Mouse (Mus musculus) spleen, adult 18-20 months (tissue): ENCODE results near the gene Asap2.

Experiments
- DNase-seq, 2 experiments: peaks; one replicate each; pipeline ENCODE4 v3.0.0; 2022; ENCODE audit warnings: mixed read lengths in 2 of 2

The Asap2 gene

GRCm38 (mm10) chr12:21168149-21168548 lies 177.9 kb downstream of the Asap2 start:
- DNase-seq: no peak

- DNase-seq: peak; percentile 23 to 46
These were observed 181.7 kb downstream of the Asap2 start for GRCm38 (mm10) chr12:21171776-21172490.

GRCm38 (mm10) chr12:21173847-21174412 lies 183.7 kb downstream of the Asap2 start:
- peak in 1 of 2 experiments; percentile 32 for DNase-seq

GRCm38 (mm10) chr12:21176399-21176798 lies 186.1 kb downstream of the Asap2 start:
- DNase-seq: no peak

- DNase-seq: no peak
These were observed 187.0 kb downstream of the Asap2 start for GRCm38 (mm10) chr12:21177123-21177698.

- DNase-seq: no peak
These were observed 189.8 kb downstream of the Asap2 start for GRCm38 (mm10) chr12:21180091-21180490.

GRCm38 (mm10) chr12:21182786-21183185 lies 192.5 kb downstream of the Asap2 start:
- DNase-seq: no peak

- DNase-seq: no peak
These were observed 193.1 kb downstream of the Asap2 start for GRCm38 (mm10) chr12:21183321-21183720.

GRCm38 (mm10) chr12:21186145-21186544 lies 195.9 kb downstream of the Asap2 start:
- no peak for DNase-seq

- no peak for DNase-seq
These were observed 198.6 kb downstream of the Asap2 start for GRCm38 (mm10) chr12:21188880-21189279.

GRCm38 (mm10) chr12:21191546-21191945 lies 201.3 kb downstream of the Asap2 start:
- no peak for DNase-seq

GRCm38 (mm10) chr12:21195497-21195896 lies 205.2 kb downstream of the Asap2 start:
- no peak for DNase-seq

GRCm38 (mm10) chr12:21196420-21196819 lies 206.2 kb downstream of the Asap2 start:
- DNase-seq: no peak

- DNase-seq: no peak
These were observed 210.4 kb downstream of the Asap2 start for GRCm38 (mm10) chr12:21200613-21201012.

- DNase-seq: no peak
These were observed 211.4 kb downstream of the Asap2 start for GRCm38 (mm10) chr12:21201485-21202269.

GRCm38 (mm10) chr12:21204701-21205312 lies 214.5 kb downstream of the Asap2 start:
- no peak for DNase-seq

- no peak for DNase-seq
These were observed 215.5 kb downstream of the Asap2 start for GRCm38 (mm10) chr12:21205799-21206198.

- no peak for DNase-seq
These were observed 217.2 kb downstream of the Asap2 start for GRCm38 (mm10) chr12:21207422-21207821.

GRCm38 (mm10) chr12:21208172-21208795 lies 218.0 kb downstream of the Asap2 start:
- no peak for DNase-seq

- no peak for DNase-seq
These were observed 219.0 kb downstream of the Asap2 start for GRCm38 (mm10) chr12:21209273-21209672.

- no peak for DNase-seq
These were observed 222.6 kb downstream of the Asap2 start for GRCm38 (mm10) chr12:21212876-21213275.

- no peak for DNase-seq
These were observed 224.4 kb downstream of the Asap2 start for GRCm38 (mm10) chr12:21214551-21215165.
